Mouse (Mus musculus): ENCODE measurements at regions not wholly inside any gene's neighbourhood (a gene's known extent, or its start where the extent isn't known, plus 50 kb on each side); places are given as distances from the start of the nearest gene placed in this dataset.

DNA sequence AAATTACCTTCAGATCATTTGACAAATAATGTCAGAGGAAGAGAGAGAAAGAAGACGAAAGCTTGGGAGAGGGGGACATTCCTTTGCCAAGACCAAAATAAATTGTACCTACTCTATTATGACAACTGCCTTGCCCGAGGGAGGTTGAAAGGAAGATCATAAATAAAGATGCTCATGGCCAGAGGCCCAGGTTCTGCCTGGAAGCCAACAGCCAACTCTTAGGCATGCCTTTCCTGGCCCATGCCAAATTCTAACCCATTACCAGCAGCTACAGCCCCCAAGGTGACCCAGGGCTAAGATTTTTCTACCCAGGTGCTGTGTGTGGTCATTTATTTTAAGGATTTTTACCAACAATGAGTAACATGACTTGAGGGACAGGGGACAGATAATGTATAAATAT is 54.9 kb downstream of the Cbln1 start:
- no peak for DNase-seq

DNA sequence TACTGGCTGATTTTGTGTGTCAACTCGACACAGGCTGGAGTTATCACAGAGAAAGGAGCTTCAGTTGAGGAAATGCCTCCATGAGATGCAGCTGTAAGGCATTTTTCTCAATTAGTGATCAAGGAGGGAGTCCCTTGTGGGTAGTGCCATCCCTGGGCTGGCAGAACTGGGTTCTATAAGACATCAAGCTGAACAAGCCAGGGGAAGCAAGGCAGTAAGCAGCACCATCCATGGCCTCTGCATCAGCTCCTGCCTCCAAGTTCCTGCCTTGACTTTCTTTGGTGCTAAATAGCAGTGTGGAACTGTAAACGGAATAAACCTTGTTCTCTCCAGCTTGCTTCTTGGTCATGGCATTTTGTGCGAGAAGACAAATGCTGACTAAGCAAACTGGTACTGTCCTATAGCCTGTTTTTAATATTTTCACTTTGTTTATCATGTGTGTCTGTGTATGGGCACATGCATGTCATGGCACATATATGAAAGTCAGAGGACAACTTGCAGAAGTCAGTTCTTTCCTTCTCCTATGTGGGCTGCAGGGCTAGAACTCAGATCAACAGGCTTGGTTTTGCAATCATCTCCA is 57.3 kb downstream of the Cbln1 start:
- no peak for DNase-seq

DNA sequence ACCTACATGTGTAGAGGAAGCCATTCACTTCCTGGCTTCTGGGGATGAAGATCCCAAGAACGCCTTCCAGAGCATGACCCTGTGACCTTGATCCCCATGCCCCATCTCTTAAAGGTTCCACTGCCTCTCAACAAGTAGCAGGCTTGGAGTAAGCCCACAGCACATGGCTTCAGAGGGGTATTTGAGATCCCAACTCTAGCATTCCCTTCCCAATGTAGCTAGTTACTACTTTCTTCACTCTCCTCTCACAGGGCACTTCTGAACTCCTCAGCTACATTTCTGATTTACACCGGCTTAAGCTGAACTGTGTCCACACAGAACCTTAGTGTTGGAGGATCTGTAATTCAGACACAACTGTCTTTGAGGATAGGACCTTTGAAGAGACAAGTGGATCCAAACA is 83.4 kb downstream of the Cbln1 start:
- DNase-seq = no peak

DNA sequence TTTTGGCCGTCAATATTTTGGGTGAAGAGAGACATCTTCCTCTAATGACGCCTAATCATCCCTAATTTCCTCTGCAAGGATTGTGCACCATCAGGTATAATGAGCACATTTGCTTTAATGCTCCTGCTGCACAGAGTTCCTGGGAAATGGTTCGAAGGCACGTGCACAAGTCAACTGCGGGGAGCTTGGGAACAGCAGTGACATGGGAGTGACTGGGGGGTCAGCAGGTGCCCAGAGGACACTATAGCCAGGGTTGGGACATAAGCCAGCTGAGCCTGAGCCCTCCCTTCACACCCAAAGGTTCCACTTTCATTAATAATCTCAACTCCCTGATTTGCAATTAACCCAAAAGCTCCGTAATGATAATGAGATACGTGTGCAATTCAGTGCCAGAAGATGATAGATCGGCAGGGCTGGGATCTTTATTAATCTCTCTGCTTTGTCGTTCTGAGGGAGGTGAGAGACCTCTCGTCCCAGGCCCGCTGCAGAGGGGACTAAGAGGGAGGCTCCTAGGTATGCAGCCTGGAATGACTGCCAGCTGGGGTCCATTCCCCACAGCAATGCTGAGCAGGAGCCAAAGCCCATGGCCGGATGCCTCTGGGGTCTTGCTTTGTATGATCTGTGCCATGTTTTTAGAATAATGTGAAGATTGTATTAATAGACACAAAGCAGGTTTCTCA is 88.7 kb downstream of the Cbln1 start:
- DNase-seq = no peak

DNA sequence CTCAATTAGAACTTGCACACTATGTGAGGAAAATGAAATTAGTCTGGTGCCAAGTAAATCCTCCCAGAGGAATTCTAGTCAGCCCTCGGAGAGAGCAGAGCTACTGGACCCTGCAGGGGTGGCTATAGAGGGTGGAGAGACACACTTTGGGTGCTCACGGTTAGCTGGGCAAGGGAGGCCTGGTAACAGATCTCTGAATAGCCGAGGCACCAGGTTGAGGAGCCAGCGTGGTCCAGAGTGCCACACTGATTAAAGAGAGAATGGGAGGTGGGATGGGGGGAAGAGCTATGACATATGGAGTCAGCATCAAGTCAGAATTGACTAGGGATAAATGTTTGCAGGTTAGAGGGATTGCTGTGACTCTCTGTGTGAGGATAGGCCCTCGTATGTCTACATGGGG is 90.1 kb downstream of the Cbln1 start:
- DNase-seq = no peak

DNA sequence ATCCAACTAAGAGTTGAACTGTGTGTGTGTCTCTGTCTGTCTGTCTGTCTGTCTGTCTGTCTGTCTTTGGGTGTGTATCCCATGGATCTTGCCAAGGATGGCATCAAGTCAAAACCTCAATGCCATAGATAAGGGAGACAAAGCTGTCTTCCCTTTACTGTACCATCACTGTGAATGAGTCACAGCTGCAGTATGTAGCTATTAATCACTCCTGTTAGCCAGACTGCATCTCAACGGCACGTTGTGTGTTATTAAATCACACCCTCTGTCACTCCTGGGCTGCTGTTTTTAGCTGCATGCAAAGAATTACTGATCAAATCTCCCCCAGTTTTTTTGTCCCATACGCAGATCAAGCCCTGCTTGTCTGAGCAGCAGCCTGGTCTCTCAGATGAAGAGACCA is 91.6 kb downstream of the Cbln1 start:
- DNase-seq = no peak

DNA sequence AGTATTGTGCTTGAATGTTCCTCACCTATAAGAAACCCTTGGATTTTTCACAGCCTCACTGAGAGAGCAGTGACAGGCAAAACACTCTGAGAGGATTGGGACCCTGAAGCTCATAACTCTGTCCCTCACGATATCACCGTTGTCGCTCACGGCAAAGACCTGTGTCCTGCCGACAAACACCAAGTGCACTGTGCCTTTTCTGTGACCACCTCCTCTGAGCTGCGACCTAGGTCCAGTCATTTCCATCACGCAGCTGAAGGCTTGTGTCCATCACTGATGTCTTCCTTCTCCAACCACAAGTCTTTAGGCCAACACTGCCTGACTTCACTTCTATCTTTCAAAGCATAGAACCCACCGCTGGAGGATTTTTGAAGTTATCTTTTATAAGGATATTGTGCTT is 93.1 kb downstream of the Cbln1 start:
- DNase-seq = no peak

DNA sequence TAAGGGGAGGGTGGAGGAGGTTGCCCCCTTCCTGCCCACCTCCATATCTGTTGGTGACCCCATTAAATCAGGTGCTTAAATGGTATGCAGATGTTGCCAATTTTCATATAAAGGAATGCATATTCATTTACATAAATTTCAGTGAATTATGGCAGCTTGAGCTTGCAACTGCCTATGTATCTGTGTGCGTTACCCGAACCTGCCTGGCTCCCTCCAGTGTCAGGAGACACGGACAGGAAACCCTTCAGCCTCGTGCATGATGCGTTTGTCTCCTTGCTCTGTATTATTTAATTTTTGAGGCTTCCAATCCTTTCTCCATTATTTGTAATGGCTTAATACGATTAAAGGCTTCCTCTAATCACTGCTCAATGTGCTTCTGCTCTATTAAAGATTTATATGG is 98.4 kb downstream of the Cbln1 start:
- no peak for DNase-seq

DNA sequence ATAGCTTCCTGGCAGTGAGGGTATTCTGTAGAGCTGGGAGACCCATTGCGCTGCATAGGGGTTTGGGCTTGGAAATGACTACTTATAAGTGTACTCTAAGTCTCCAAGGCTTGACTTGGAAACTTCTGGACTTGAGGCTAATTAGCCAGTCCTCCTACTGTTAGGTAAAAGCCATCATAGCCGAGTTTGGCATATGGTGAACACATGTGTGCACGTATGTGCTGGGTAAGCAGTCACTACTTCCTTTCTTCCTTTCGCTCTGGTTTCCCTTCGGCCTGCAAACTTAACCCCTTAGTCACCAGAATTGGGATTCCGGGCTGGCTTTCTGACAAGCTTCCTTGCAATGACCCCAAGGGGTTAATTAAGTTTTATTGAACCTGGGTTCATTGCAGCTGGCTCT is 98.9 kb downstream of the Cbln1 start:
- no peak for DNase-seq

DNA sequence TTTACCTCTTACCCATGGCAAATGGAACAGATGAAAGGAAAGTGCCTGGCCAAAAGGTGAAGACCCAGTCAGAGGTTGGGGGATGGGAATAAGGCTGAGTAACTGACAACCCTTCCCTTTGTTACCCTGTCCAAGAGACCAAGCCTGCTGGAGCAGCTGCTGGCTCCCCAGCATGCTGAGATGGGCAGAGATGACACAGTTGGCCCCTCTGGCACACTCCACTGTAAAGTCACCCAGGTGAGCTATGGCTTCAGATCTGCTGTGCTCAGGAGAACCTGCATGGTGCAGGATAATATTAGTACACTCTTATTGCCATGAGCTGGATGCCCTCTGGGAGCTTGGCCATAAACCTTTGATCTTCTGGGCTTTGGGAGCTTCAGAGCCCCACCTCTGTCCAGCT is 100.3 kb downstream of the Cbln1 start:
- no peak for DNase-seq

DNA sequence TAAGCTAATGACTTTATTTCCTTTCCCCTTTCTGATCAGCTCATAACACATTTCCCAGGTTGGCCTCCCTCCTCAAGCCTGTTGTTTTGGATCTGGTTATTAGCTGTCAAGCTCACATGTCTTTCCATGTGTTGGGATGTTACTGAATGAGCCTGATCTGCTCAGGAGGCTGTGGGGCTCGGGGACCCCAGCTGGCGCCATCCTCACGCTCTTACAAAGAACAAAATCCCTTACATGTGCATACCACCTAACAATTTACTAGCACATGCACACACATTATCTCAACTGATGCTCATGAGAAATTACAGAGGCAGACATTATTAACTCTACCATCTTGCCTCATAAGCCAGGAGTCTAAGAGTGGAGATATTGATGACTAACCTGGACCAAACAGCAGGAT is 102.2 kb downstream of the Cbln1 start:
- no peak for DNase-seq

DNA sequence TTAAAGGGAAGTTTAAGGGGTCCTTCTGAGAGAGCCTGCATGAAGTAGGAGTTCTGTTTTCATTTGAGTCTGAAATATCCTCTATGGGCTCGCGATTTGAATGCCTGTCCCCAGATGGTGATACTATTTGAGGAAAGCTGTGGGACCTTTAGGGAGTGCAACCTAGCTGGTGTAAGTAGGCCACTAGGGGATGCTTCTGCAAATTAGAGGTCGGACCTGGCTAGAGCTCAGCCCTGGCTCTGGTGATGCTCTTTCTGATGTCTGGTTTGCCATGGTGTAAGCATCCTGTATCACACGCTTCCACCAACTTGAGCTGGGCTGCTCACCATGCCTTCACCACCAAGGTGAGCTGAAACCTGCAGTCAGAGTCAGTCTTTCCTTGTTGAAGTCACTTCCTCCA is 121.9 kb downstream of the Cbln1 start:
- no peak for DNase-seq

DNA sequence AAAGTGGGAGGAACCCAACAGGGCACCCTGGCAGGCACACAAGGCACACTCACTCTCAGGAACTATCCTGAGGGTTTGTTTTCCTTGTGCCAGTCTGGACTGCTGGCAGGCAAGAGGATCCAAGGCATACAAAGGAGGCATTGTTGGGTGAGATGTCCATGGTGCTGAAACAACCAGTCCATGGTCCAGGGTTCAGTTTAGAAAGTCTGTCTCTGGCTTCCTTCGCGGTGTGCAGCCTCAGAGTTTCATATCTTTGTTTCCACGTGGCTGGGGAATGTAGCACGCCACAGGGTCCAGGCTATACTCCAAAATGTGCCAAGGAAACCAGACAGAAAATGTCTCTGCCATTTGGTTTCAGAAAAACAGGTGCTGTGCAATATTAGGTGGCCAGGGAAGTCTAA is 122.6 kb downstream of the Cbln1 start:
- DNase-seq = no peak

DNA sequence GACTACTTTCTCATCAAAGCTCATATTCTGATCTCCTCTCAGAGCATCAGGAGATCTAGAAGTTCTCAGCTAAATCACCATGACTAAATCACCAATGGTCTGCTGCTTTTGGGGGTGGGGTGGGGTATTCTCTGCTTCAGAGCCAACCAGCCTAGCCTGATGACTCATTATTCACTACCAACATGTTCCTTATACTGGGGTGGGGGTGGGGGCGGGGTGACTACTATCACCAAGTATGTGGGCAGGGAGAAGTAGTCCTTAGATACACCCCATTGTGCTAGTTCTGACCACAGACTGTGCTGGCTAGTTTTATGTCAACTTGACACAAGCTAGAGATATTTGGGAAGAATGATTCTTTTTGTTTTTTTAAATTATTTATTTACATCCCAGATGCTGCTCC is 143.0 kb downstream of the Cbln1 start:
- no peak for DNase-seq

DNA sequence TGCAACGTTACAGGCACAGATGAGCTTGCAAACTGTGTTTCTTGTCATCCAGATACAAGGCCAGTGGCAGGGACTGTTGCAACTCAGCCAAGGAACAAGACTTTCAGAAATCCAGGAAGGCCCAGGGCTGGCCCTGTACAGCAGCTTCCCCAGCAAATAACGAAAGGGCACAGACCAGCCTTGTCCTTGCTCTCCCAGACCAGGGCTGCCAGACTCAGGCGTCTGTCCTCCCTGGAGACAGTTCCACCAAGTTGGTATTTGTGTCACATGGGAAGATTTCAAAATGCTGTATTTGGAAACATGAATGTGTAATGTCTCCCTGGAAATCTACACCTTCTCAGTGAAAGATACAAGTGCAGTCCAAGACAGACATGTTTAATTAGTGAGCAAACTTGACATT is 157.8 kb downstream of the Cbln1 start:
- no peak for DNase-seq

DNA sequence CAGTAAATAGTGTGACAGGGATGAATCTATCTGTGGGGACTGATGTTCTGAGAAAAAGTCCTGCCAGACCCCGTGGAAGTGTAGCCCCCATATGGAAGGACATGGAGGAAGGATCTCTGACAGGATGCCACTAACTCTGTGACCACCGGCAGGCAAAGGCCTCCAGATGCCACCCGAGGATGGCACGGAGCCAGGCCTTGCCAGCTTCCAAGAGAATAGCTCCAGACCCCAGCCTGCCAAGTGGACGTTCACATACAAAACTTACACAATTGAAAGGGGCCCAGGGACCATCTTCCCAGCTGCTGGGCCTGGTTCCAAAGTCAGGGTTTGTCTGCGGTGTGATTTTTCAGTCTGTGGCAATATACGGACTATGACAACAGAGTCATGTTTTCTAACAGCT is 161.1 kb downstream of the Cbln1 start:
- no peak for DNase-seq

DNA sequence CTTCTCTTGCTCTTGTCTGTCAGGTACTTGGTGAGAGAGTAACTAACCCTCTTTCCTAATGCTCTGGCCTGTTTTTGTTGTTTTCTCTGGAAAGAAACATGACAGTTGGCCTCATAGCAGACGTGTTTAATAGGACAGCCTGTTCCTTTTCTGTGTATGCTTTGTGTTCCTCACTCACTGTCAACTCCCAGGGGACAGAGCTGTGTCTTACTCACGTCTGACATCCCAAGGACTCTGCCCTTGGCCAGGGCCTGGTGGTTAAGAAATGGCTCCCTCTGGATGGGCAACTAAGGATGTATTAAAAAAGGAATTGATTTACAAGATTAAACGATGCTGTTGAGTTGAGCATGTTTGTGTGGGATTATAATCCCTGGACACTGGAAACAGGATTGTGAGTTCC is 164.1 kb downstream of the Cbln1 start:
- no peak for DNase-seq

DNA sequence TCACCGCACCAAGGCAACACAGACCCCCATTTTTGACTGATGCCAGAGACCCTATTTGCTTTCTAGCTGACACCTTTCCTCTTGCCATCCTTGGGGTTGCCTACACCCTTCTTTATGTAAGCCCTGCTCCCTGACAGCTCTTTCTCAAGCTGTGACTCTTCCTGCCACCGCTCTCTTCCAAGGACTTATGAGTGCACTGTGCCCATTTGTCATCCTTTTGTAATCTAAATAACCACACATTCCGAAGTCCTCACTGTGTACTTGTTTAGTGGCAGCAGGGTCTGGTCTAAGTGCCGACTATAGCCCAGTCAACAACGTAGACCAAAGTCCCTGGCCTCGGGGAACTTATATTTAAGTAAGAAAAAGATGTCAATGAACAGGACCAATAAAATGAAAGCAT is 167.4 kb downstream of the Cbln1 start:
- no peak for DNase-seq

DNA sequence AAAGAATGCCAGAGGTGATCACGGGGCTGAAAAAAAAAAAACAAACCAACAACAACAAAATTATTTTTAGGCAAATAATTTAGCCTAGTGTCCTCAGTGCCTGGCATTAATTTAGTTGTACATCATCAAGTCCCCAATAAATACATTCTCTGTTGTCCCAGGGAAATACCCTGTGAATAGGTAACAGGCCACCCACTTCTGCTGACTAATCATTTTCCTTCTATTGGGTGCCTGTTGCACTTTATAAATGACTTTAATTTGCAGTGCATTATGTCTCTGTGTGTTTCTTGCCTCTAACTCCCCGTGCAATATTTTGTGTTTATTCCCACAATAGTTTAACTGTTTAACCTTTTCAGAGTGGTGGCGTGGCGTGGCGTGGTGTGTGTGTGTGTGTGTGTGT is 168.9 kb downstream of the Cbln1 start:
- DNase-seq = no peak

DNA sequence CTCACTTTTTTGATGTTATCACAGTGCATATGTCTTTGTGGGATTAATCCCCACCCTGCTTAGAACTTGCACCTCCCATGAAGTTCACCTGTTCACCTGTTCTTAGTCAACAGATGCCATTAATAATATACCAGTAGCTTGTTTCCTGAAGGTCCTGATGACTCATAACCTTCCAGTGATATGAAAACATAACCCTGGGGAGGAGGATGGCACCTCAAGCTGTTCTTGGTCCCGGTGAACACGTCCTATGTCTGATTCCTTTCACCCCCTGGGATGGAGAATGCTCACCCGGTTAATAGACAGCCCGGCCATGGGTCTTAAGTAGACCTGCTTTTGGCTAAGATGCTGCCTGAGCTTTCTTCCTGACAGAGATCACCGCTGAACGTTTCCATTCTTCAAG is 174.6 kb downstream of the Cbln1 start:
- DNase-seq = no peak

DNA sequence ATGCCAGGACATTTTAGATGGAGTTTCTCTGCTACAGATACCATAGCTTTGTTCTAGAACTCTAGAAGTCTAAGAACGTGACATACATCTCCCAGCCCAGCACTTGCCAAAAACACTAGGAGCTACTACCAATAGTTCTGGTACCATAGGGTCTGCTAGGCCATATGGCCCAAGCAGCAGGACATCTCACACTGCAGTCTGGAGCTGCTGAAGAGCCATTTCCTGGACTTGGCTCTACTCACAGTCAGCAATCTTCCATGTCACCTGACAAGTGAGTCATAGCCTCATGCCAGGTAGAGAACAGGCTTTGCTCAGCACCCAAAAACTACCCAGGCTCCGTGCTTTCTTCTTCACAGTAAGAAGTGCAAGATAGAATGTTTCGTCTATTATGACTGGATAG is 175.1 kb downstream of the Cbln1 start:
- no peak for DNase-seq

DNA sequence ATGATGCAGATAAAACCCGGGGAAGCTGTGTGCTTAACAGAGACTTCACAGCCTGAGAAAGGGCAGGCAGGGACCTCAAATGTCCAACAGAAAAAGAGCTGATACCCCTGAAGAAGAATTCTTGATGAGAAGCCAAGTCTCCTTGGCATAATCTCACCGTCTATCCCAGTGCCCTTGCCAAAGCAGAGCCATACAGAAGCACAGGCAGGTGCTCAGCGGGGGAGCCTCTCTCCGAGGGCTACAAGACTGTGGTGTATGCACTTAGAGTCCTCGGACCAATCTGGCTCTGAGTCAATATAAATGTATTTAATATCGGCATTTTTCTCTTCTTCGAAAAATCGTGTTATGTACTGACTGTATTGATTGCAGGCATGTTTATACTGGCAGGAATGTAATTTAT is 186.3 kb downstream of the Cbln1 start:
- DNase-seq = no peak

DNA sequence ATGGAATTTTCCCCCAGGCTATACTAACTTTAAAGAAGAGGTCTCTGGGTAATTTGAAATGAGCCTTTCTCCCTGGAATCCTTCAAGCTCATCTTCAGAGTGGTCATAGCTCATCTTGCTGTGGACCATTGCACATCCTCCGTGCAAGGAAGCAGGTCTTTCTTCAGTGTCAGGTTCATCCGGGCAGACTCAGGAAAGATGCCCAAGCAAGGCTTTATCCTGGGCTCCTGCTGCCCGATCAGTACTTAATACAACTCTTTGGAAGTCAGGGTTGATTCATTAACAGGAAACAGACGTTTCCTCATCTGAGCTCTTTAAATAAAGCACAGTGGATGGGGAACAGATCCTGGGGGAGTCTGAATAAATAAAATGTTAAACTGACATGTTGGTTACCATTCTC is 188.1 kb downstream of the Cbln1 start:
- DNase-seq = peak; percentile 46

DNA sequence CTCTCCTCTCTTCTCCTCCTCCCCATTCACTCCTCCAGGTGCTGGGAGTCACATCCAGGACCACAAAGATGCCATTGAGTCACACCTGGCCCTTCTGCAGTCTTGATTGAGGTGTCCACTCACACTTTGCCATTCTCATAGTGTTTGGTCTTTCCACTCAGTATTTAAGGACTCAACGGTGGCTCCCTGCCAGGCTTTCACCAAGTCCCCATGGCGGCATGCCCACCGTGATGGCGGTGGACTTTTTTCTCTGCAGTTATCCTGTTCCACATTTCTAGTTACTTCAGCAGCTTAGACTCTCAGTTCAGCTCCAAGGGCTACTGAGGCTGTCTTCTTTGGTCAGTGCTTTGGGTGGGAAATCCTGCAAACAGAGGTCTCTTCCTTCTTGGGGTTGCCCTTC is 189.9 kb downstream of the Cbln1 start:
- DNase-seq = no peak

DNA sequence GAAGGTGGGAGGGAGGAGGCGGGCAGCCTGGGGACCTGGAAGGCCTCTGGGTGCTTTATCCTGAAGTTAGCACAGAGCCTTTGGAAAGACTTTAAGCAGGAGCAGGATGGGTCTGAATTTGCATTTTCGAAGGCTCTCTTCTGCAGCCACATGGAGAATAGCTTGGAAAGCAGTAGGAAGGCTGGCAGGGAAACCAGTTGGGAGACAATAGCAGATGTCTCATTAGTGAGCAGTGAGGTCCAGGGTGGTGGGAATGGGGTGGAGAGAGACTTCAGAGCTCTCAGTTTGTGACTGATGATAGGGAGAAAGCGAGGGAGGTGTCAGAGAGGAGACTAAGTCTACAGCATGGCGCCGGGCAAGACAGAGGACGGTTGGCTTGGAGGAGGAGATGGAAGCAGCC is 199.1 kb downstream of the Cbln1 start:
- no peak for DNase-seq
